Mouse (Mus musculus) cerebellum, adult 2 months (tissue): ENCODE results near the gene Kcnj6.

ENCODE experiments used
- CTCF ChIP-seq: fragments of 200-500 bp; IDR thresholded peaks from 2 replicates; pipeline ENCODE4 v1.5.1; 2011; ENCODE audit warnings: low read depth, mild to moderate bottlenecking, control low read depth, low read length, moderate library complexity, borderline replicate concordance; ENCODE audit not compliant: insufficient read depth
- POLR2A ChIP-seq: fragments of 200-500 bp; IDR thresholded peaks from 2 replicates; pipeline ENCODE4 v1.6.1; 2011; ENCODE audit warnings: low read length, control low read depth, borderline replicate concordance; ENCODE audit not compliant: insufficient read depth

GRCm38 (mm10) chr16:94767606-94768005, 229.9 kb downstream of the Kcnj6 start:
- TF ChIP-seq POLR2A = no peak
- TF ChIP-seq CTCF = no peak
